Mouse (Mus musculus) CH12.LX (cell line): ENCODE data around the gene Mettl2. TPM values are rescaled to one million over a fixed set of nuclear protein-coding genes. Genes with fewer than 3 reads are reported as not detected.

Experiments
- DNase-seq: peaks from one replicate; pipeline ENCODE4 v3.0.0-alpha.2; 2013; ENCODE audit errors: extremely low read depth
- H3K27ac ChIP-seq: 2 replicates; pipeline ENCODE4 v1.5.1; 2012; ENCODE audit warnings: low read depth, mild to moderate bottlenecking, control low read depth, moderate library complexity; ENCODE audit not compliant: insufficient read depth
- H3K27me3 ChIP-seq: replicated peaks from 2 replicates; pipeline ENCODE3; 2012; ENCODE audit warnings: inconsistent platforms
- H3K36me3 ChIP-seq, 2 experiments: replicated peaks in 1 of 2; 2 replicates each; pipeline versions ENCODE3 to v1.6.1; 2012; ENCODE audit warnings: inconsistent platforms in 1 of 2, low read length in 1 of 2, mild to moderate bottlenecking in 1 of 2, mixed read lengths in 1 of 2, moderate library complexity in 1 of 2; ENCODE audit not compliant: control insufficient read depth in 1 of 2, insufficient read depth in 1 of 2
- H3K4me1 ChIP-seq, 2 experiments: 2 replicates each; pipeline ENCODE4 v1.6.1; 2012; ENCODE audit warnings: inconsistent platforms in 1 of 2, moderate library complexity in 1 of 2; ENCODE audit not compliant: insufficient read depth in 2 of 2, control insufficient read depth in 1 of 2
- H3K4me2 ChIP-seq: 2 replicates; pipeline ENCODE4 v1.6.1; 2012; ENCODE audit warnings: low read depth, mild to moderate bottlenecking, control low read depth; ENCODE audit not compliant: poor library complexity, insufficient read depth, severe bottlenecking
- H3K4me3 ChIP-seq, 3 experiments: fragments of 150-350 bp in 1 of 3; sonication (generic) in 1 of 3; replicated peaks in 1 of 3; 2 replicates each; pipeline versions ENCODE3 to v1.5.1; 2011 to 2012; ENCODE audit warnings: low read depth in 2 of 3, low read length in 2 of 3, mild to moderate bottlenecking in 2 of 3, moderate library complexity in 2 of 3, control low read depth in 1 of 3, improper control_type of control experiment in 1 of 3, inconsistent platforms in 1 of 3, mixed read lengths in 1 of 3; ENCODE audit not compliant: poor library complexity in 1 of 3
- H3K79me2 ChIP-seq: replicated peaks from 2 replicates; pipeline ENCODE4 v1.6.1; 2012; ENCODE audit warnings: mild to moderate bottlenecking, moderate library complexity; ENCODE audit not compliant: control insufficient read depth, poor library complexity, insufficient read depth, severe bottlenecking; ENCODE audit errors: extremely low read depth
- H3K9ac ChIP-seq: 2 replicates; pipeline ENCODE4 v1.6.1; 2012; ENCODE audit warnings: low read depth, mild to moderate bottlenecking, control low read depth, moderate library complexity; ENCODE audit not compliant: insufficient read depth
- H3K9me3 ChIP-seq: replicated peaks from 2 replicates; pipeline ENCODE3; 2012; ENCODE audit warnings: low read length, inconsistent platforms, mixed read lengths
- BHLHE40 ChIP-seq: IDR thresholded peaks from 2 replicates; pipeline ENCODE4 v1.6.1; 2011; ENCODE audit warnings: mild to moderate bottlenecking, low read depth, low read length, improper control_type of control experiment
- CHD2 ChIP-seq: IDR thresholded peaks from 2 replicates; pipeline ENCODE4 v1.6.1; 2011; ENCODE audit warnings: low read length, improper control_type of control experiment
- CTCF ChIP-seq, 2 experiments: IDR thresholded peaks in 1 of 2; conservative IDR thresholded peaks in 1 of 2; 2 replicates each; pipeline ENCODE4 v1.5.1; 2011 to 2012; ENCODE audit warnings: low read depth in 2 of 2, low read length in 2 of 2, improper control_type of control experiment in 1 of 2, inconsistent platforms in 1 of 2, mild to moderate bottlenecking in 1 of 2, moderate library complexity in 1 of 2
- ELF1 ChIP-seq: IDR thresholded peaks from 2 replicates; pipeline ENCODE4 v1.6.1; 2014; ENCODE audit warnings: low read depth, mild to moderate bottlenecking, inconsistent platforms, low read length, improper control_type of control experiment
- IRF4 ChIP-seq: IDR thresholded peaks from 2 replicates; pipeline ENCODE4 v1.6.1; 2014; ENCODE audit warnings: low read depth, mild to moderate bottlenecking, inconsistent platforms, low read length, improper control_type of control experiment
- JUN ChIP-seq: IDR thresholded peaks from 2 replicates; pipeline ENCODE4 v1.6.1; 2011; ENCODE audit warnings: low read depth, mild to moderate bottlenecking, low read length, improper control_type of control experiment, moderate library complexity; ENCODE audit not compliant: insufficient read depth
- JUND ChIP-seq: conservative IDR thresholded peaks from 2 replicates; pipeline ENCODE4 v1.6.1; 2011; ENCODE audit warnings: low read depth, low read length, improper control_type of control experiment
- MAFK ChIP-seq: IDR thresholded peaks from 2 replicates; pipeline ENCODE4 v1.6.1; 2011; ENCODE audit warnings: low read length, improper control_type of control experiment; ENCODE audit not compliant: insufficient replicate concordance
- MAX ChIP-seq: IDR thresholded peaks from 2 replicates; pipeline ENCODE4 v1.6.1; 2011; ENCODE audit warnings: low read length, improper control_type of control experiment
- MAZ ChIP-seq: IDR thresholded peaks from 2 replicates; pipeline ENCODE4 v1.6.1; 2012; ENCODE audit warnings: low read depth, mild to moderate bottlenecking, inconsistent platforms, low read length, improper control_type of control experiment, moderate library complexity
- MEF2A ChIP-seq: IDR thresholded peaks from 2 replicates; pipeline ENCODE4 v1.6.1; 2014; ENCODE audit warnings: low read depth, mild to moderate bottlenecking, inconsistent platforms, low read length, improper control_type of control experiment, borderline replicate concordance
- MYC ChIP-seq: IDR thresholded peaks from 2 replicates; pipeline ENCODE4 v1.6.1; 2011; ENCODE audit warnings: low read depth, mild to moderate bottlenecking, improper control_type of control experiment, low read length
- POLR2A ChIP-seq: IDR thresholded peaks from 2 replicates; pipeline ENCODE4 v1.6.1; 2011; ENCODE audit warnings: low read depth, mild to moderate bottlenecking, improper control_type of control experiment, low read length
- RAD21 ChIP-seq: IDR thresholded peaks from 2 replicates; pipeline ENCODE4 v1.6.1; 2011; ENCODE audit warnings: low read depth, mild to moderate bottlenecking, low read length, improper control_type of control experiment, moderate library complexity
- RCOR1 ChIP-seq: conservative IDR thresholded peaks from 2 replicates; pipeline ENCODE4 v1.6.1; 2012; ENCODE audit warnings: low read depth, mild to moderate bottlenecking, inconsistent platforms, low read length, improper control_type of control experiment
- SIN3A ChIP-seq: IDR thresholded peaks from 2 replicates; pipeline ENCODE4 v1.6.1; 2012; ENCODE audit warnings: low read length, improper control_type of control experiment, inconsistent platforms
- TBP ChIP-seq: conservative IDR thresholded peaks from 2 replicates; pipeline ENCODE4 v1.6.1; 2011; ENCODE audit warnings: low read depth, low read length, improper control_type of control experiment
- TCF12 ChIP-seq: IDR thresholded peaks from 2 replicates; pipeline ENCODE4 v1.6.1; 2014; ENCODE audit warnings: low read depth, mild to moderate bottlenecking, inconsistent platforms, low read length, improper control_type of control experiment
- USF1 ChIP-seq: IDR thresholded peaks from 2 replicates; pipeline ENCODE4 v1.6.1; 2014; ENCODE audit warnings: low read depth, mild to moderate bottlenecking, inconsistent platforms, low read length, improper control_type of control experiment
- USF2 ChIP-seq: conservative IDR thresholded peaks from 2 replicates; pipeline ENCODE4 v1.6.1; 2011; ENCODE audit warnings: low read depth, low read length, improper control_type of control experiment
- ZC3H11A ChIP-seq: IDR thresholded peaks from 2 replicates; pipeline ENCODE4 v1.6.1; 2012; ENCODE audit warnings: low read depth, mild to moderate bottlenecking, inconsistent platforms, low read length, improper control_type of control experiment
- ZKSCAN1 ChIP-seq: IDR thresholded peaks from 2 replicates; pipeline ENCODE4 v1.6.1; 2012; ENCODE audit warnings: low read depth, inconsistent platforms, low read length, improper control_type of control experiment, borderline replicate concordance
- ZNF384 ChIP-seq: IDR thresholded peaks from 2 replicates; pipeline ENCODE4 v1.6.1; 2012; ENCODE audit warnings: low read depth, low read length, improper control_type of control experiment, inconsistent platforms
- dilution Hi-C: fragments of 300-500 bp; cut with MboI; formaldehyde crosslinking; loops from 2 replicates; pipeline ENCODE4 v1.14.3; 2020; ENCODE audit warnings: low sequenced_read_pairs; ENCODE audit not compliant: extremely low pct_unique_long_range_greater_than_20kb, extremely low pct_ligation_motif_present
- in situ Hi-C: fragments of 300-500 bp; cut with MboI; formaldehyde crosslinking; loops from 3 replicates; pipeline ENCODE4 v1.14.3; 2019; ENCODE audit warnings: low sequenced_read_pairs, low pct_ligation_motif_present, low pct_unique_long_range_greater_than_20kb, mixed read lengths
- polyA plus RNA-seq: library from polyadenylated mRNA; unstranded; fragments of >175 nt; gene quantifications from 2 replicates; pipeline ENCODE4 v1.2.1, GENCODE M21; 2012; ENCODE audit warnings: low read depth; ENCODE audit not compliant: insufficient read length
- total RNA-seq, 2 experiments: library from RNA; depleted of rRNA; stranded (reverse); fragments of 300-350 nt in 1 of 2; fragments of >200 nt in 1 of 2; gene quantifications; 2 replicates each; pipeline ENCODE4 v1.2.3; 2012 to 2014

The Mettl2 gene
- total and polyA plus RNA-seq, 3 experiments, result 58.4 to 112 (median 102) TPM

DNA sequence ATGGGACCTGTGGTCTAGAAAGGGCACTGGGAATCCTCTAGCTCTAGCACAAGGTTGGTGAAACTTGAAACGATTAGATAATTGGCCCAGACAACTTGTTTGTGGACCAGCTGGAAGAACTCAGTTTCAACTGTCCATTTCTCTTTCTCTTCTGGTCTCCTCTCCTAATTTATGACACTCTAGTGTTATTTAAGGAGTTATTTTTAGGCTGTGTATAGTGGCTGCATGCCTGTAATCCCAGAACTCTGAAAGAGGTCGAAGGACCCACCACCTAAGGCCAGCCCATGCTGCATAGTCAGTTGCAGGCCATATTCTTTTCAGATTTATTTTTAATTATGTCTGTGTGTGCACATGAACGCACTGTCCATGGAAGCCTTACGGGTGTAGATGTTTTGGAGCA is 53.3 kb downstream of the Mettl2 start:
- Histone ChIP-seq H3K4me3 (no peak overlapping the region), H3K36me3 (peaks cover 5 to 17% of the 10 kb centered on the region in 2 experiments)

GRCm38 (mm10) chr11:105180471-105181091 is 54.4 kb downstream of the Mettl2 start:
- no peaks in the 10 kb centered on the region for H3K9me3 ChIP-seq
- H3K36me3 ChIP-seq, result peaks cover 12 to 26% of the 10 kb centered on the region in 2 experiments
- H3K9ac ChIP-seq, result peak overlapping the region; percentile 85
- peak overlapping the region; percentile 52 for H3K27ac ChIP-seq
- H3K4me2 ChIP-seq, result peak overlapping the region; percentile 65
- H3K4me3 ChIP-seq, result peak overlapping the region; percentile 80 to 99 (median 82)
- H3K79me2 ChIP-seq, result peaks cover 43% of the 10 kb centered on the region
- no peaks in the 10 kb centered on the region for H3K27me3 ChIP-seq
- dilution Hi-C loops, result no loop called here
- DNase-seq, result peak; percentile 45
- TF ChIP-seq USF2 (no peak), SIN3A (0 out of 2 replicates have a peak, but pooled peaks have one; percentile 9), MAX (0 out of 2 replicates have a peak, but pooled peaks have one; percentile 1)
- TF ChIP-seq, all 38 proteins: peak for 2
- H3K4me1 ChIP-seq, result peaks cover 0 to 37% of the 10 kb centered on the region in 2 experiments; a peak in 3 of 4 replicates
- in situ Hi-C loops, result no loop called here

More for the DNA sequence above, 53.3 kb downstream of the Mettl2 start:
- no peak for DNase-seq
- Histone ChIP-seq H3K4me2 (peak overlapping the region; percentile 65; the same call in 1 of the 2 replicates), H3K9me3 (no peaks in the 10 kb centered on the region), H3K9ac (peak overlapping the region; percentile 85; the same call in 1 of the 2 replicates), H3K4me1 (peaks cover 0 to 30% of the 10 kb centered on the region in 2 experiments; a peak in 3 of 4 replicates), H3K79me2 (peaks cover 34% of the 10 kb centered on the region), H3K27ac (no peak overlapping the region), H3K27me3 (no peaks in the 10 kb centered on the region)
- in situ Hi-C loops (no loop called here), dilution Hi-C loops (no loop called here)
- TF ChIP-seq BHLHE40 (no peak), MAX (no peak), MYC (no peak), TCF12 (no peak), CHD2 (no peak)

DNA sequence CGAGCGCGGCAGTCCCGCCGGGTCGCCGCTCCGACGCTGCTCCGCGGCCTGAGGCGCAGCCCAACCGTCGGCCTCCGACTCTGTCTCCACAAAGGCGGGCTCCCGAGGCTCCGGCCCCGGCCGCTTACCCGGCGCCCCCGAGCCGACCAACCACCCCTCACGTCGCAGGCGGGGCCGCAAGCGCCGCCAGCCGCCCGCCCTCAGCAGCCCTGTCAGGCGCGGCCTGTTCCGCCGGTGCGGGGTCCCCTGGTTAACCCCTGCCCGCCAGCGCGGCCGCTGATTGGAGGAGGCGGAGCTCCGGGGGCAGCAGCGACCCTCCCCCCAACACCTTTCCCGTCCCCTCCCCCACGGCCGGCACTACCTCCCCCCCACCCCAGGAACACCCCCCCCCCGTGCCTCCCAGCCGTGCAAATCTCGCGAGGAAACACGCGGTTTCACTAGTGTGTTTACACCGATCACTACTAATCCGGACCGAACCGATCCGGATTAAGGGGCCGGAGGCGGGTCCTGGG is 55.0 kb downstream of the Mettl2 start:
- peak overlapping the region; percentile 52 for H3K27ac ChIP-seq
- peak; percentile 97 for DNase-seq
- peak overlapping the region; percentile 100 for H3K9ac ChIP-seq
- H3K4me3 ChIP-seq, result peak overlapping the region; percentile 80 to 99 (median 97)
- H3K4me1 ChIP-seq, result peaks cover 0 to 41% of the 10 kb centered on the region in 2 experiments; a peak in 3 of 4 replicates
- H3K79me2 ChIP-seq, result peaks cover 49% of the 10 kb centered on the region
- H3K9me3 ChIP-seq, result no peaks in the 10 kb centered on the region
- no peaks in the 10 kb centered on the region for H3K27me3 ChIP-seq
- dilution Hi-C loops (no loop called here), in situ Hi-C loops (no loop called here)
- H3K36me3 ChIP-seq, result peaks cover 16 to 32% of the 10 kb centered on the region in 2 experiments
- peak overlapping the region; percentile 65; the same call in 1 of the 2 replicates for H3K4me2 ChIP-seq
- TF ChIP-seq MAZ (peak; percentile 82), USF1 (no peak), CTCF (conservative IDR thresholded peaks at IDR 0.05 in 1 of 2, IDR thresholded peaks at IDR 0.05 in 1 of 2; ENCODE audit: low read depth in 2 of 2, low read length in 2 of 2) (no peak), JUND (no peak), RAD21 (no peak), TBP (0 out of 2 replicates have a peak, but pooled peaks have one; percentile 10), MAX (no peak; the same call in 1 of the 2 replicates), POLR2A (peak; percentile 83), MEF2A (no peak; the same call in none of the 2 replicates), MAFK (no peak), MYC (no peak), IRF4 (peak; percentile 27; the same call in 1 of the 2 replicates), JUN (no peak), ZKSCAN1 (no peak), RCOR1 (no peak), SIN3A (peak; percentile 33; the same call in 1 of the 2 replicates), ELF1 (peak; percentile 67), ZC3H11A (no peak), ZNF384 (no peak)
